Mouse (Mus musculus): ENCODE measurements around the gene Sdk2. TPM values are rescaled to one million over a fixed set of nuclear protein-coding genes. Genes with fewer than 3 reads are reported as not detected.
A peak's percentile ranks its signal among the peaks of the same experiment; 100 is the strongest.

Gene Sdk2
- total and polyA plus RNA-seq, 3 experiments, result 0.13 TPM; not detected in 2

- peak overlapping the region; percentile 69 for H3K27ac ChIP-seq (ENCODE audit: control insufficient read depth, low read depth, low read length)
- H3K79me2 ChIP-seq (ENCODE audit: control insufficient read depth, insufficient read depth, low read length, poor library complexity), result peaks cover 50% of the 10 kb centered on the region
- peak; percentile 94 for DNase-seq (ENCODE audit: low read depth, low spot score)
- no peaks in the 10 kb centered on the region for H3K27me3 ChIP-seq (ENCODE audit: control insufficient read depth in 1 of 2, insufficient read depth in 2 of 2, low read length in 2 of 2)
- peak overlapping the region; percentile 80 for H3K9ac ChIP-seq (ENCODE audit: control insufficient read depth, low read depth, low read length, poor library complexity, severe bottlenecking)
- TF ChIP-seq E2F4 (IDR thresholded peaks at IDR 0.05; ENCODE audit: borderline replicate concordance, low read depth, low read length) (no peak), UBTF (IDR thresholded peaks at IDR 0.05; ENCODE audit: borderline replicate concordance, insufficient read depth, low read depth, low read length) (0 out of 2 replicates have a peak, but pooled peaks have one; percentile 74), CHD1 (IDR thresholded peaks at IDR 0.05; ENCODE audit: low read depth, low read length) (no peak), ZNF384 (IDR thresholded peaks at IDR 0.05; ENCODE audit: low read depth, low read length) (no peak), MYB (IDR thresholded peaks at IDR 0.05; ENCODE audit: low read depth, low read length) (peak; percentile 80; the same call in 1 of the 2 replicates), ELF1 (IDR thresholded peaks at IDR 0.05; ENCODE audit: low read depth, low read length) (no peak), MYC (IDR thresholded peaks at IDR 0.05; ENCODE audit: low read depth, low read length) (no peak), HCFC1 (IDR thresholded peaks at IDR 0.05; ENCODE audit: low read depth, low read length) (no peak), EP300 (IDR thresholded peaks at IDR 0.05; ENCODE audit: low read depth in 1 of 2, low read length in 2 of 2) (peak in 1 of 2 experiments; percentile 59; a peak in 2 of 4 replicates), MEF2A (IDR thresholded peaks at IDR 0.05; ENCODE audit: extremely low read depth, insufficient replicate concordance, low read depth, low read length, poor library complexity, severe bottlenecking) (no peak), RAD21 (IDR thresholded peaks at IDR 0.05; ENCODE audit: low read depth, low read length) (peak; percentile 37), ZMIZ1 (IDR thresholded peaks at IDR 0.05; ENCODE audit: low read depth, low read length) (no peak), USF1 (IDR thresholded peaks at IDR 0.05; ENCODE audit: low read depth, low read length) (0 out of 2 replicates have a peak, but pooled peaks have one; percentile 25), TAL1 (IDR thresholded peaks at IDR 0.05; ENCODE audit: low read length) (no peak), MXI1 (IDR thresholded peaks at IDR 0.05; ENCODE audit: low read depth, low read length) (peak; percentile 81), GATA1 (IDR thresholded peaks at IDR 0.05; ENCODE audit: low read depth, low read length) (no peak; the same call in 1 of the 2 replicates), POLR2A (IDR thresholded peaks at IDR 0.05; ENCODE audit: control insufficient read depth in 1 of 2, insufficient read depth in 1 of 2, low read depth in 1 of 2, low read length in 2 of 2, poor library complexity in 1 of 2) (peak; percentile 35 to 57; a peak in 2 of 4 replicates), RCOR1 (IDR thresholded peaks at IDR 0.05; ENCODE audit: low read depth, low read length) (no peak), BHLHE40 (IDR thresholded peaks at IDR 0.05; ENCODE audit: borderline replicate concordance, low read depth, low read length) (no peak), MAZ (IDR thresholded peaks at IDR 0.05; ENCODE audit: low read depth, low read length) (0 out of 2 replicates have a peak, but pooled peaks have one; percentile 61), MAX (IDR thresholded peaks at IDR 0.05; ENCODE audit: low read length) (peak; percentile 63), TCF12 (IDR thresholded peaks at IDR 0.05; ENCODE audit: low read depth, low read length) (peak; percentile 4; the same call in 1 of the 2 replicates), POLR2AphosphoS2 (IDR thresholded peaks at IDR 0.05; ENCODE audit: low read length) (peak; percentile 4; the same call in 1 of the 2 replicates), ETS1 (IDR thresholded peaks at IDR 0.05; ENCODE audit: low read depth, low read length) (0 out of 2 replicates have a peak, but pooled peaks have one; percentile 2), TBP (IDR thresholded peaks at IDR 0.05; ENCODE audit: low read depth, low read length) (peak; percentile 62), NRF1 (IDR thresholded peaks at IDR 0.05; ENCODE audit: insufficient read depth, low read depth, low read length, poor library complexity, severe bottlenecking) (no peak), JUND (IDR thresholded peaks at IDR 0.05; ENCODE audit: low read depth, low read length) (no peak), USF2 (IDR thresholded peaks at IDR 0.05; ENCODE audit: borderline replicate concordance in 1 of 2, insufficient read depth in 1 of 2, low read depth in 1 of 2, low read length in 2 of 2) (no peak), SMC3 (IDR thresholded peaks at IDR 0.05; ENCODE audit: low read depth, low read length) (no peak; the same call in 1 of the 2 replicates), ZC3H11A (IDR thresholded peaks at IDR 0.05; ENCODE audit: low read depth, low read length) (no peak), SIN3A (IDR thresholded peaks at IDR 0.05; ENCODE audit: low read length) (no peak), NELFE (IDR thresholded peaks at IDR 0.05; ENCODE audit: low read depth, low read length) (peak; percentile 48; the same call in 1 of the 2 replicates), CTCF (IDR thresholded peaks at IDR 0.05 in 2 of 3, conservative IDR thresholded peaks at IDR 0.05 in 1 of 3; ENCODE audit: control insufficient read depth in 1 of 3, insufficient read depth in 1 of 3, low read depth in 2 of 3, low read length in 3 of 3, poor library complexity in 1 of 3, severe bottlenecking in 1 of 3) (peak; percentile 47 to 80 (median 76); a peak in 5 of 6 replicates), POLR2AphosphoS5 (IDR thresholded peaks at IDR 0.05; ENCODE audit: borderline replicate concordance, low read depth, low read length) (peak; percentile 23; the same call in 1 of the 2 replicates)
- no peaks in the 10 kb centered on the region for H3K9me3 ChIP-seq (replicated peaks; ENCODE audit: insufficient read depth, low read length)
- H3K4me3 ChIP-seq (ENCODE audit: control insufficient read depth in 1 of 2, insufficient read depth in 1 of 2, low read depth in 2 of 2, low read length in 2 of 2), result peak overlapping the region; percentile 71 to 83
- peaks cover 0 to 16% of the 10 kb centered on the region in 2 experiments; a peak in 3 of 4 replicates for H3K36me3 ChIP-seq (ENCODE audit: control insufficient read depth in 1 of 2, insufficient read depth in 2 of 2, low read length in 2 of 2)
- H3K4me1 ChIP-seq (ENCODE audit: control insufficient read depth in 1 of 2, insufficient read depth in 2 of 2, low read length in 2 of 2), result peaks cover 6 to 15% of the 10 kb centered on the region in 2 experiments; a peak in 3 of 4 replicates
Observed at GRCm38 (mm10) chr11:113750571-113751483, 316.0 kb downstream of the Sdk2 start.
